Mouse (Mus musculus) neural tube, embryonic 13.5 days (tissue): ENCODE measurements around the gene Rock2. TPM values are rescaled to one million over a fixed set of nuclear protein-coding genes. Genes with fewer than 3 reads are reported as not detected.

Source experiments
- ATAC-seq: fragments of 200-750 bp; cut with Nextera tagmentation; 2 replicates; pipeline ENCODE4 v1.8.0; 2017; ENCODE audit warnings: low read depth, mild to moderate bottlenecking, moderate TSS enrichment, moderate library complexity
- H3K27ac ChIP-seq: fragments of 300-500 bp; sonication (generic); replicated peaks from 2 replicates; pipeline ENCODE4 v1.5.1; 2015; ENCODE audit warnings: moderate library complexity, mild to moderate bottlenecking, inconsistent platforms
- H3K27me3 ChIP-seq: fragments of 300-500 bp; sonication (generic); 2 replicates; pipeline ENCODE4 v1.6.1; 2015; ENCODE audit warnings: mild to moderate bottlenecking, inconsistent platforms
- H3K36me3 ChIP-seq: fragments of 300-500 bp; sonication (generic); 2 replicates; pipeline ENCODE4 v1.6.1; 2015; ENCODE audit warnings: mild to moderate bottlenecking, inconsistent platforms
- H3K4me1 ChIP-seq: fragments of 300-500 bp; sonication (generic); replicated peaks from 2 replicates; pipeline ENCODE4 v1.6.1; 2015; ENCODE audit warnings: inconsistent platforms
- H3K4me2 ChIP-seq: fragments of 300-500 bp; sonication (generic); 2 replicates; pipeline ENCODE4 v1.6.1; 2015; ENCODE audit warnings: inconsistent platforms, mild to moderate bottlenecking, moderate library complexity
- H3K4me3 ChIP-seq: fragments of 300-500 bp; sonication (generic); 2 replicates; pipeline ENCODE4 v1.5.1; 2015; ENCODE audit warnings: mild to moderate bottlenecking, inconsistent platforms
- H3K9ac ChIP-seq: fragments of 300-500 bp; sonication (generic); 2 replicates; pipeline ENCODE4 v1.6.1; 2015; ENCODE audit warnings: moderate library complexity, mild to moderate bottlenecking, inconsistent platforms
- H3K9me3 ChIP-seq: fragments of 300-500 bp; sonication (generic); 2 replicates; pipeline ENCODE4 v1.6.1; 2016; ENCODE audit warnings: inconsistent platforms
- WGBS: fragments of 180-500 bp; shearing (Covaris S2); methylation state at CpG from one replicate; pipeline ENCODE4 v1.1.7; 2015; 5-methylcytosine and 5-hydroxymethylcytosine counted together
- polyA plus RNA-seq: library from polyadenylated mRNA; unstranded; fragments of >200 nt; fragmentation: Nextera tagmentation; extraction: Ambion mirVana; gene quantifications from 2 replicates; pipeline ENCODE4 v1.2.1, GENCODE M21; 2015

Gene Rock2
- polyA plus RNA-seq, 1 experiment from 2014 or later: 15.0 TPM

GRCm38 (mm10) chr12:16874086-16874485 is 20.6 kb upstream of the Rock2 start:
- Histone ChIP-seq H3K4me2 (no peak overlapping the region), H3K4me1 (peaks cover 29% of the 10 kb centered on the region), H3K27me3 (no peaks in the 10 kb centered on the region), H3K4me3 (no peak overlapping the region), H3K9me3 (no peaks in the 10 kb centered on the region), H3K36me3 (no peaks in the 10 kb centered on the region), H3K9ac (no peak overlapping the region), H3K27ac (no peak overlapping the region)
- ATAC-seq: no peak
- 60% methylated on average over 2 of the region's 2 CpGs for WGBS

- Histone ChIP-seq H3K9ac (no peak overlapping the region), H3K4me3 (no peak overlapping the region), H3K36me3 (no peaks in the 10 kb centered on the region), H3K27ac (no peak overlapping the region), H3K9me3 (no peaks in the 10 kb centered on the region), H3K4me1 (peaks cover 17% of the 10 kb centered on the region), H3K4me2 (no peak overlapping the region), H3K27me3 (no peaks in the 10 kb centered on the region)
- no peak for ATAC-seq
- 85% methylated on average over 4 of the region's 4 CpGs for WGBS
Measured at GRCm38 (mm10) chr12:16875269-16875668, 19.4 kb upstream of the Rock2 start.

GRCm38 (mm10) chr12:16875678-16876077 is 19.0 kb upstream of the Rock2 start:
- Histone ChIP-seq H3K27ac (no peak overlapping the region), H3K9me3 (no peaks in the 10 kb centered on the region), H3K4me3 (no peak overlapping the region), H3K9ac (no peak overlapping the region), H3K4me1 (0 out of 2 replicates have a peak, but pooled peaks cover 13% of the 10 kb centered on the region), H3K27me3 (no peaks in the 10 kb centered on the region), H3K4me2 (no peak overlapping the region), H3K36me3 (no peaks in the 10 kb centered on the region)
- WGBS: 77% methylated on average over 7 of the region's 7 CpGs
- ATAC-seq: no peak

- Histone ChIP-seq H3K9me3 (no peaks in the 10 kb centered on the region), H3K4me1 (0 out of 2 replicates have a peak, but pooled peaks cover 13% of the 10 kb centered on the region), H3K36me3 (no peaks in the 10 kb centered on the region), H3K4me2 (no peak overlapping the region), H3K27me3 (no peaks in the 10 kb centered on the region), H3K27ac (no peak overlapping the region), H3K9ac (no peak overlapping the region), H3K4me3 (no peak overlapping the region)
- WGBS: 64% methylated on average over 3 of the region's 3 CpGs
- ATAC-seq: no peak
Measured at GRCm38 (mm10) chr12:16876667-16877066, 18.0 kb upstream of the Rock2 start.

- Histone ChIP-seq H3K27ac (no peak overlapping the region; the same call in 1 of the 2 replicates), H3K4me1 (0 out of 2 replicates have a peak, but pooled peaks cover 13% of the 10 kb centered on the region), H3K9me3 (no peaks in the 10 kb centered on the region), H3K4me2 (no peak overlapping the region), H3K4me3 (no peak overlapping the region), H3K36me3 (no peaks in the 10 kb centered on the region), H3K27me3 (no peaks in the 10 kb centered on the region), H3K9ac (no peak overlapping the region)
- WGBS: 75% methylated on average over 5 of the region's 5 CpGs
- ATAC-seq: no peak
Measured at GRCm38 (mm10) chr12:16877141-16877540, 17.6 kb upstream of the Rock2 start.

GRCm38 (mm10) chr12:16877679-16878078 is 17.0 kb upstream of the Rock2 start:
- no peak overlapping the region for H3K4me3 ChIP-seq
- H3K4me2 ChIP-seq: no peak overlapping the region
- WGBS: 49% methylated on average over 1 of the region's 1 CpGs
- H3K36me3 ChIP-seq: no peaks in the 10 kb centered on the region
- H3K9ac ChIP-seq: no peak overlapping the region
- ATAC-seq: no peak
- H3K4me1 ChIP-seq: 0 out of 2 replicates have a peak, but pooled peaks cover 13% of the 10 kb centered on the region
- H3K9me3 ChIP-seq: no peaks in the 10 kb centered on the region
- no peaks in the 10 kb centered on the region for H3K27me3 ChIP-seq
- H3K27ac ChIP-seq: no peak overlapping the region

GRCm38 (mm10) chr12:16879369-16879768 is 15.3 kb upstream of the Rock2 start:
- Histone ChIP-seq H3K9ac (no peak overlapping the region), H3K4me1 (0 out of 2 replicates have a peak, but pooled peaks cover 13% of the 10 kb centered on the region), H3K4me2 (no peak overlapping the region), H3K27ac (no peak overlapping the region), H3K27me3 (no peaks in the 10 kb centered on the region), H3K36me3 (no peaks in the 10 kb centered on the region), H3K4me3 (no peak overlapping the region), H3K9me3 (no peaks in the 10 kb centered on the region)
- no peak for ATAC-seq
- 88% methylated on average over 1 of the region's 1 CpGs for WGBS

GRCm38 (mm10) chr12:16880077-16880476 is 14.6 kb upstream of the Rock2 start:
- 0 out of 2 replicates have a peak, but pooled peaks cover 8% of the 10 kb centered on the region for H3K4me1 ChIP-seq
- H3K36me3 ChIP-seq: no peaks in the 10 kb centered on the region
- no peak overlapping the region for H3K4me2 ChIP-seq
- H3K9me3 ChIP-seq: no peaks in the 10 kb centered on the region
- WGBS: 87% methylated on average over 4 of the region's 4 CpGs
- H3K27me3 ChIP-seq: no peaks in the 10 kb centered on the region
- no peak overlapping the region for H3K4me3 ChIP-seq
- no peak overlapping the region for H3K9ac ChIP-seq
- no peak overlapping the region for H3K27ac ChIP-seq
- no peak for ATAC-seq

GRCm38 (mm10) chr12:16882442-16882841 is 12.3 kb upstream of the Rock2 start:
- ATAC-seq: no peak
- Histone ChIP-seq H3K9me3 (no peaks in the 10 kb centered on the region), H3K4me1 (0 out of 2 replicates have a peak, but pooled peaks cover 5% of the 10 kb centered on the region), H3K36me3 (no peaks in the 10 kb centered on the region), H3K4me3 (no peak overlapping the region), H3K27me3 (no peaks in the 10 kb centered on the region), H3K27ac (no peak overlapping the region), H3K4me2 (no peak overlapping the region), H3K9ac (no peak overlapping the region)
- 89% methylated on average over 3 of the region's 3 CpGs for WGBS

GRCm38 (mm10) chr12:16883111-16883510 is 11.6 kb upstream of the Rock2 start:
- no peak for ATAC-seq
- Histone ChIP-seq H3K27me3 (no peaks in the 10 kb centered on the region), H3K9me3 (no peaks in the 10 kb centered on the region), H3K4me2 (no peak overlapping the region), H3K9ac (no peak overlapping the region), H3K4me3 (no peak overlapping the region), H3K36me3 (no peaks in the 10 kb centered on the region), H3K4me1 (no peaks in the 10 kb centered on the region), H3K27ac (no peak overlapping the region)
- WGBS: 65% methylated on average over 7 of the region's 7 CpGs

- no peak for ATAC-seq
- WGBS: 87% methylated on average over 4 of the region's 4 CpGs
Measured at GRCm38 (mm10) chr12:16884534-16884933, 10.2 kb upstream of the Rock2 start.

GRCm38 (mm10) chr12:16886354-16886753 is 8.3 kb upstream of the Rock2 start:
- Histone ChIP-seq H3K9ac (no peak overlapping the region), H3K27ac (no peak overlapping the region), H3K27me3 (no peaks in the 10 kb centered on the region), H3K36me3 (no peaks in the 10 kb centered on the region), H3K4me3 (no peak overlapping the region), H3K9me3 (no peaks in the 10 kb centered on the region), H3K4me1 (no peaks in the 10 kb centered on the region), H3K4me2 (no peak overlapping the region)
- no peak for ATAC-seq
- 90% methylated on average over 6 of the region's 6 CpGs for WGBS

More at GRCm38 (mm10) chr12:16884534-16884933, 10.2 kb upstream of the Rock2 start:
- Histone ChIP-seq H3K27me3 (no peaks in the 10 kb centered on the region), H3K9ac (no peak overlapping the region), H3K9me3 (no peaks in the 10 kb centered on the region), H3K4me3 (no peak overlapping the region), H3K27ac (no peak overlapping the region), H3K36me3 (no peaks in the 10 kb centered on the region), H3K4me2 (no peak overlapping the region), H3K4me1 (no peaks in the 10 kb centered on the region)

GRCm38 (mm10) chr12:16893039-16893438 is 1.7 kb upstream of the Rock2 start:
- H3K27me3 ChIP-seq: no peaks in the 10 kb centered on the region
- H3K4me1 ChIP-seq: peaks cover 32% of the 10 kb centered on the region
- H3K9ac ChIP-seq: no peak overlapping the region
- no peaks in the 10 kb centered on the region for H3K9me3 ChIP-seq
- no peak overlapping the region for H3K27ac ChIP-seq
- no peak for ATAC-seq
- H3K36me3 ChIP-seq: no peaks in the 10 kb centered on the region
- WGBS: 79% methylated on average over 2 of the region's 2 CpGs
- no peak overlapping the region for H3K4me3 ChIP-seq
- H3K4me2 ChIP-seq: no peak overlapping the region
